Mouse (Mus musculus) hindbrain, embryonic 16.5 days (tissue): ENCODE data around the gene Tanc1. TPM values are rescaled to one million over a fixed set of nuclear protein-coding genes. Genes with fewer than 3 reads are reported as not detected.
"Not testable (repeated sequence)": the region's sequence is repeated elsewhere in the genome, so short reads cannot be mapped to it uniquely, and the experiment has no call there.

Experiments
- ATAC-seq: fragments of 200-750 bp; cut with Nextera tagmentation; 2 replicates; pipeline ENCODE4 v1.8.0; 2017; ENCODE audit warnings: moderate TSS enrichment, moderate library complexity
- H3K27ac ChIP-seq: fragments of 300-500 bp; sonication (generic); 2 replicates; pipeline ENCODE4 v1.5.1; 2014; ENCODE audit warnings: low read depth, mild to moderate bottlenecking, control low read depth, low read length, moderate library complexity
- H3K27me3 ChIP-seq: fragments of 300-500 bp; sonication (generic); replicated peaks from 2 replicates; pipeline ENCODE4 v1.6.1; 2014; ENCODE audit warnings: low read length; ENCODE audit not compliant: control insufficient read depth, insufficient read depth
- H3K36me3 ChIP-seq: fragments of 300-500 bp; sonication (generic); 2 replicates; pipeline ENCODE4 v1.6.1; 2014; ENCODE audit warnings: mild to moderate bottlenecking, low read length, moderate library complexity, mixed read lengths; ENCODE audit not compliant: control insufficient read depth, insufficient read depth
- H3K4me1 ChIP-seq: fragments of 300-500 bp; sonication (generic); 2 replicates; pipeline ENCODE4 v1.6.1; 2014; ENCODE audit warnings: low read depth, low read length; ENCODE audit not compliant: control insufficient read depth, insufficient read depth
- H3K4me2 ChIP-seq: fragments of 300-500 bp; sonication (generic); 2 replicates; pipeline ENCODE4 v1.6.1; 2014; ENCODE audit warnings: mild to moderate bottlenecking, low read length, control low read depth, moderate library complexity
- H3K4me3 ChIP-seq: fragments of 300-500 bp; sonication (generic); 2 replicates; pipeline ENCODE4 v1.5.1; 2014; ENCODE audit warnings: mild to moderate bottlenecking, low read length, control low read depth, moderate library complexity
- H3K9ac ChIP-seq: fragments of 300-500 bp; sonication (generic); 2 replicates; pipeline ENCODE4 v1.6.1; 2014; ENCODE audit warnings: low read depth, mild to moderate bottlenecking, control low read depth, low read length, moderate library complexity
- H3K9me3 ChIP-seq: fragments of 300-500 bp; sonication (generic); 2 replicates; pipeline ENCODE4 v1.6.1; 2014; ENCODE audit warnings: mild to moderate bottlenecking, low read length, moderate library complexity; ENCODE audit not compliant: control insufficient read depth
- WGBS: fragments of 180-500 bp; shearing (Covaris S2); extraction: QIAGEN DNeasy Blood & Tissue Kit; methylation state at CpG from one replicate; pipeline ENCODE4 v1.1.7; 2014; 5-methylcytosine and 5-hydroxymethylcytosine counted together
- polyA plus RNA-seq: library from polyadenylated mRNA; unstranded; fragments of >200 nt; fragmentation: Nextera tagmentation; extraction: Ambion mirVana; gene quantifications from 2 replicates; pipeline ENCODE4 v1.2.1, GENCODE M21; 2015

Gene Tanc1
- 7.2 and 7.4 TPM in 2 replicates for polyA plus RNA-seq

DNA sequence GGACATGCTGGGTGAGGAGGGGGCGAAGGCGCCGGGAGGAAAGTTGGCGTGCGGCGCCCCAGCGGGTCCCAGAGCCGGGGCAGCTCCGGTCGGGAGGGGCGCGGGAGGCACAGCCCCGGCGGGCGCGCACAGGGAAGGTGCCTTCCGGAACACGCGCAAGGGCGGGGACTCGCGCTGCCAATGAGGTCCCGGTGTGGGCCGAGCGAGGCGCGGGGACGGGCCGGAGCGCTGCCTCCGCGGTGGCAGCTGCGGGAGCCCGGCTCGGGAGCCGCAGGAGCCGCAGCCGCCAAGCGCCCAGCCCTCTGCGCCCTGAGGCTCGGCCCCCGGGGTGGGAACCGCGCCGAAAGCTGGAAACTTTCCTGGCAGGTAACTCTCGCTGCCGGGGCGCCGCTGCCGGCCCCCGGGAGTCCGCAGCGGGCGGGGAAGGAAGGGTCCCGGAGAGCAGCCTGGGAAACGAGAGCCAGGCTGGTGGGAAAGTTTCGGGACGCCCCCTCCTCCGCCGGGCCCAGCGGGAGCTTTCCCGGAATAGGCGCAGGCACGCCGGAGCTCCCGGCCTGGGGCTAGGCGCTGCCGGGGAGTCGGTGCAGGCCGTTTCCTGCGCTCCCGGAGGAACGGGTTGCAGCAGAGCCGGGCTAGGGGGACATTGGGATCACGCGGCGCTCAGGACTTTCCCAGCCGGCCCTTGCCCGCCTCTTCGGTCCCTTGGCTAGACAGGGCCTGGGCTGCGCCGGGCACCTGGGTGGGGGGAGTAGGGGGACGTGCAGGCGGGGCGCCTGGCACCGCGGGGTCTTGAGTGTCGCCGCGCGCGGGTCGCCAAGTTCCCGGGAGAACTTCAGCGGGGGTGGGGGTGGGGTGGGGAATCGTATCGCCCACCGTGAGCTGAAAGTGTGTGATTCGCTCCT is at the start of gene Tanc1:
Tanc1 (plus strand) TSS at position 212 of the 902 bp plus-strand sequence.
- H3K27me3 ChIP-seq = no peaks in the 10 kb centered on the region; the same call in 1 of the 2 replicates
- H3K4me2 ChIP-seq = peak within 1 kb of the TSS; percentile 92
- peak within 1 kb of the TSS; percentile 82 for H3K9ac ChIP-seq
- H3K36me3 ChIP-seq = no peaks in the 10 kb centered on the region
- H3K4me3 ChIP-seq = peak within 1 kb of the TSS; percentile 89
- peak within 1 kb of the TSS; percentile 78 for H3K27ac ChIP-seq
- H3K4me1 ChIP-seq = peaks cover 9% of the 10 kb centered on the region
- peak; percentile 93 for ATAC-seq
- under 1% methylated on average over 87 of the region's 99 CpGs for WGBS
- H3K9me3 ChIP-seq = no peaks in the 10 kb centered on the region

- Histone ChIP-seq H3K27me3 (no peaks in the 10 kb centered on the region), H3K4me3 (no peak overlapping the region), H3K9ac (no peak overlapping the region), H3K9me3 (no peaks in the 10 kb centered on the region), H3K4me2 (no peak overlapping the region), H3K27ac (no peak overlapping the region), H3K36me3 (no peaks in the 10 kb centered on the region), H3K4me1 (no peaks in the 10 kb centered on the region)
- 58% methylated on average over 4 of the region's 4 CpGs for WGBS
- ATAC-seq = no peak
Measured at GRCm38 (mm10) chr2:59562215-59562614, 49.6 kb upstream of the Tanc1 start.

DNA sequence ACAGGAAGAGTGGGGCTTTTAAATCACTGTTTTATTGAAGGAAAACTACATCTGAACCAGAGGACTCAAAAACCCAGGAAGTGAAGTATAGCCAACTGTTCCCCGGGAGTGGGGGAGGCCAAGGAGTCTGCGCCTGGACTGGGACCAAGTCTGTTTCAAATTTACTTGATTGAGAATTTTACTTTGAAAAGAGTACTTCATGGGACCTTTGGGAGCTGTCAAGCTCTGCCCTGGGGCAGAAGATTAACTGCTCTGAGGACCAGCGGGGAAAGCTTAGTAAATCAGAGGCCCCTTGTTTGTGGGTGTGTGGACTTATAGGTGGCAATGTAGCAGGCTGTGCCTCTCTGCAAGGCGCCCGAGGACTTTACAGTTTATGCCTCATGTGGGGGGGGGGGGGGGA is 49.1 kb upstream of the Tanc1 start:
- Histone ChIP-seq H3K27ac (no peak overlapping the region), H3K27me3 (no peaks in the 10 kb centered on the region), H3K4me2 (no peak overlapping the region), H3K9ac (no peak overlapping the region), H3K4me3 (no peak overlapping the region), H3K36me3 (no peaks in the 10 kb centered on the region), H3K4me1 (no peaks in the 10 kb centered on the region), H3K9me3 (no peaks in the 10 kb centered on the region)
- peak; percentile 85 for ATAC-seq
- WGBS = 27% methylated on average over 5 of the region's 5 CpGs

DNA sequence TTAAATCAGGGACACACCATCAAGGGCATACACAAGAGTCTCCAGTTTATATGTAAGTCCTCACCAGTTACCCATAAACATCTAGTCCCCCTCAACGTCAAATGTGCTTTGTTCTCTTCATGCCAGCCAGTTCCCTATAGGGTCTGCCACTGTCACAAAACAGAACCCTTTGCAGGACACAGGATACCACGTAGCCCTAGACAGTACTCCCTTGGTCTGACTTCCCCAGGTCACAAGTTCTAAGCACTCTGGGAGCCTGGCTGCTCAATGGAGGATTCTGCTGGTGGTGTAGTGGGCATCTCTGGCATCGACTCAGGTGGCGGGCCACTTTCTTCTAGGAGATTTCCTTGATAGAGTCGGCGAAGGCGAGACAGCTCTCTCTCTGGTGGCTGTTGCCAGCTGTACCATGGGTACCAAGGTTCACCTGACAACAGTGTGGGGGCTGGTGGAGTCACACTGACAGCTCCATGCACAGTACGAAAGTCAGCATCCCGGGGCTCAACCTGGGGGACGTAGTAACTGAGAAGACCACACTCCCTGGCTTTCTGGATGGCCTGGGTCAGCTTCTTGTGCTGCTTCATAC is 47.7 kb upstream of the Tanc1 start:
- not testable (repeated sequence) for H3K4me1 ChIP-seq, H3K27me3 ChIP-seq, H3K36me3 ChIP-seq, H3K9ac ChIP-seq, H3K9me3 ChIP-seq, H3K4me3 ChIP-seq, H3K27ac ChIP-seq, H3K4me2 ChIP-seq
- WGBS = 91% methylated on average over 3 of the region's 10 CpGs
- 0 out of 2 replicates have a peak, but pooled peaks have one; percentile 54 for ATAC-seq

GRCm38 (mm10) chr2:59564947-59565346 is 46.9 kb upstream of the Tanc1 start:
- 84% methylated on average over 4 of the region's 4 CpGs for WGBS
- H3K27ac ChIP-seq = no peak overlapping the region
- H3K4me3 ChIP-seq = no peak overlapping the region
- peaks cover 1% of the 10 kb centered on the region; the same call in 1 of the 2 replicates for H3K9me3 ChIP-seq
- H3K27me3 ChIP-seq = no peaks in the 10 kb centered on the region
- no peak for ATAC-seq
- no peaks in the 10 kb centered on the region for H3K4me1 ChIP-seq
- no peak overlapping the region for H3K9ac ChIP-seq
- H3K36me3 ChIP-seq = no peaks in the 10 kb centered on the region
- no peak overlapping the region for H3K4me2 ChIP-seq

DNA sequence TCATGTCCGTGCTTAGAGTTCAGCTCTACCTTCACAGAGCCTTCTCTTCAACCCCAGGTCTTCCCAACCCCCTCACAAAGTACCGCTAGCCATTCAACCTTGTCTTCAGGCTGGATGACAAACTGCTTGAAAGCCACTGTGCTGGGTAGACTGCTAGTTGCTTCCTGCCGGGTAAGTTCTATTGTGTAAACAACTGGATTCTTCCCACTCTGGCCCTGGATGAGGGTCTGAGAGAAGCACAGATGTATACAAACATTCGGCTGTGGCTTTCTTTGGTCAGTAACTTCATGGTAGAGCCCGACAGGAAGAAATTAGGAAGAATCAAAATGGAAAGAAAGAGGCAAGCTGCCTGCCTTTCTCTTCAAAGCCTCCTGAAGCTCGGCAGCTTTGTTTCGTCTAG is 30.9 kb upstream of the Tanc1 start:
- no peaks in the 10 kb centered on the region for H3K4me1 ChIP-seq
- 34% methylated on average over 7 of the region's 7 CpGs for WGBS
- H3K4me3 ChIP-seq = no peak overlapping the region
- no peaks in the 10 kb centered on the region for H3K9me3 ChIP-seq
- H3K27ac ChIP-seq = no peak overlapping the region
- no peak overlapping the region for H3K9ac ChIP-seq
- no peaks in the 10 kb centered on the region for H3K36me3 ChIP-seq
- no peaks in the 10 kb centered on the region for H3K27me3 ChIP-seq
- H3K4me2 ChIP-seq = no peak overlapping the region
- no peak for ATAC-seq

GRCm38 (mm10) chr2:59583961-59584360 is 27.9 kb upstream of the Tanc1 start:
- H3K9me3 ChIP-seq = no peaks in the 10 kb centered on the region
- no peak overlapping the region for H3K4me2 ChIP-seq
- no peaks in the 10 kb centered on the region for H3K27me3 ChIP-seq
- H3K4me1 ChIP-seq = no peaks in the 10 kb centered on the region
- H3K36me3 ChIP-seq = no peaks in the 10 kb centered on the region
- H3K4me3 ChIP-seq = no peak overlapping the region
- no peak overlapping the region for H3K9ac ChIP-seq
- 88% methylated on average over 6 of the region's 6 CpGs for WGBS
- no peak for ATAC-seq
- H3K27ac ChIP-seq = no peak overlapping the region

- H3K4me2 ChIP-seq = no peak overlapping the region
- H3K9ac ChIP-seq = no peak overlapping the region
- no peaks in the 10 kb centered on the region for H3K36me3 ChIP-seq
- H3K27ac ChIP-seq = no peak overlapping the region
- H3K4me1 ChIP-seq = no peaks in the 10 kb centered on the region
- no peaks in the 10 kb centered on the region for H3K27me3 ChIP-seq
- H3K9me3 ChIP-seq = no peaks in the 10 kb centered on the region
- H3K4me3 ChIP-seq = no peak overlapping the region
- ATAC-seq = no peak
- WGBS = 85% methylated on average over 10 of the region's 10 CpGs
Measured at GRCm38 (mm10) chr2:59587387-59588095, 24.3 kb upstream of the Tanc1 start.

DNA sequence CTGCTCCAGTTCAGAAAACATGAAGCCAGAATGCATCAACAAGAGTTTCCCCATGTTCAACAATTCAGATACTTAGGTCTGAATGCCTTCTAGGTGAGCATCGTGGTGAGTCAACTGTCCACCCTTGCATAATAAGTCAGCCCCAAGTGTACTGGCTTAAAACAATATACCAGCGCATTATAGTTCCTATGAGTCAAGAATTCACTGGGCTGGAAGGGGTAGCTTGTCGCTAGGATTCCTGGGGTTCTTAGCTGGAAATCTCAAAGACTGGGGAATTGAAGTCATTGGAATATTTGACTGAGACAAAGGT is 23.8 kb upstream of the Tanc1 start:
- WGBS = 81% methylated on average over 3 of the region's 3 CpGs
- Histone ChIP-seq H3K27me3 (no peaks in the 10 kb centered on the region), H3K9me3 (no peaks in the 10 kb centered on the region), H3K4me3 (no peak overlapping the region), H3K4me1 (no peaks in the 10 kb centered on the region), H3K4me2 (no peak overlapping the region), H3K36me3 (no peaks in the 10 kb centered on the region), H3K9ac (no peak overlapping the region), H3K27ac (no peak overlapping the region)
- no peak for ATAC-seq
